Mouse (Mus musculus) kidney, postnatal 0 days (tissue): ENCODE results near the gene Pigq. TPM values are rescaled to one million over a fixed set of nuclear protein-coding genes. Genes with fewer than 3 reads are reported as not detected.

Experiments used
- ATAC-seq: fragments of 200-750 bp; cut with Nextera tagmentation; replicated peaks from 2 replicates; pipeline ENCODE4 v1.8.0; 2017; ENCODE audit warnings: low read depth, moderate number of reproducible peaks, moderate TSS enrichment, moderate library complexity; ENCODE audit not compliant: low FRiP score
- DNase-seq: peaks from one replicate; pipeline ENCODE4 v3.0.0-alpha.2; 2016; ENCODE audit warnings: low spot score
- H3K27ac ChIP-seq: fragments of 300-500 bp; sonication (generic); 2 replicates; pipeline ENCODE4 v1.5.1; 2014; ENCODE audit warnings: mild to moderate bottlenecking
- H3K27me3 ChIP-seq: fragments of 300-500 bp; sonication (generic); 2 replicates; pipeline ENCODE4 v1.6.1; 2014; ENCODE audit warnings: low read length, mixed read lengths; ENCODE audit not compliant: insufficient read depth
- H3K36me3 ChIP-seq: fragments of 300-500 bp; sonication (generic); 2 replicates; pipeline ENCODE4 v1.6.1; 2014; ENCODE audit warnings: low read length, mixed read lengths; ENCODE audit not compliant: insufficient read depth
- H3K4me1 ChIP-seq: fragments of 300-500 bp; sonication (generic); replicated peaks from 2 replicates; pipeline ENCODE4 v1.6.1; 2014; ENCODE audit warnings: antibody characterized with exemption, low read length, mixed read lengths; ENCODE audit not compliant: insufficient read depth
- H3K4me2 ChIP-seq: fragments of 300-500 bp; sonication (generic); 2 replicates; pipeline ENCODE4 v1.6.1; 2014; ENCODE audit warnings: mild to moderate bottlenecking, low read length, moderate library complexity, mixed read lengths
- H3K4me3 ChIP-seq: fragments of 300-500 bp; sonication (generic); replicated peaks from 2 replicates; pipeline ENCODE4 v1.5.1; 2014; ENCODE audit warnings: low read depth, low read length
- H3K9ac ChIP-seq: fragments of 300-500 bp; sonication (generic); 2 replicates; pipeline ENCODE4 v1.6.1; 2014; ENCODE audit warnings: low read depth, low read length
- H3K9me3 ChIP-seq: fragments of 300-500 bp; sonication (generic); replicated peaks from 2 replicates; pipeline ENCODE4 v1.6.1; 2016; ENCODE audit warnings: low read length, inconsistent platforms, mixed read lengths
- CTCF ChIP-seq: IDR thresholded peaks from 2 replicates; pipeline ENCODE4 v1.5.1; 2016; ENCODE audit warnings: antibody characterized with exemption, low read depth, mild to moderate bottlenecking, moderate library complexity
- WGBS: fragments of 180-500 bp; shearing (Covaris S2); extraction: QIAGEN DNeasy Blood & Tissue Kit; methylation state at CpG from one replicate; pipeline ENCODE4 v1.1.7; 2014; 5-methylcytosine and 5-hydroxymethylcytosine counted together
- polyA plus RNA-seq: library from polyadenylated mRNA; unstranded; fragments of >200 nt; fragmentation: Nextera tagmentation; extraction: Ambion mirVana; gene quantifications from 2 replicates; pipeline ENCODE4 v1.2.1, GENCODE M21; 2015

Gene Pigq
- polyA plus RNA-seq, 1 experiment from 2014 or later = 70.2 TPM

- no peaks in the 10 kb centered on the region for H3K9me3 ChIP-seq
- H3K9ac ChIP-seq = peak overlapping the region; percentile 92
- peaks cover 17% of the 10 kb centered on the region; the same call in 1 of the 2 replicates for H3K4me1 ChIP-seq
- peak overlapping the region; percentile 85 for H3K27ac ChIP-seq
- no peak for TF ChIP-seq CTCF
- peak overlapping the region; percentile 89 for H3K4me3 ChIP-seq
- peak overlapping the region; percentile 94 for H3K4me2 ChIP-seq
- WGBS = 8% methylated on average over 17 of the region's 17 CpGs
- DNase-seq (peak; percentile 11), ATAC-seq (no peak; the same call in 1 of the 2 replicates)
- H3K27me3 ChIP-seq = no peaks in the 10 kb centered on the region
- peaks cover 3% of the 10 kb centered on the region; the same call in 1 of the 2 replicates for H3K36me3 ChIP-seq
These were observed 40.0 kb upstream of the Pigq start for GRCm38 (mm10) chr17:25984556-25985305.

DNA sequence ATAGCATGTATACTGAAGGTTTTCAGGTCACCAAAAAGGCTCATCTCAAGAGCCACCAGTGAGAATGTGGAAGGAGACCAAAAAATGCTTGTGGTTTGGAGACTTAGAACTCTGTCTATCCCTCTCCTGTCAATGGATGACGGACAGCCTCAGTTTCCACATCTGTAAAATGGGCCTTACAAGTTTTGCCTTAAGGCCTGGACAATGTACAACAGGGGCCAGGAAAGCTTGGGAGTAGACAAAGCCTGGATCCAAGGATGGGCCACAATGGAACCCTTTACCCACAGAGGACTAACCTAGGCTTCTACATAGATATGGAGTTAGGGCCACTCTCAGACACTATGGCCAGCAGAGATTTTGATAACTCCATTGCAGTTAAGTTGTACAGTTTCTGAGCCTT is 39.3 kb upstream of the Pigq start:
- Histone ChIP-seq H3K9me3 (no peaks in the 10 kb centered on the region), H3K4me3 (0 out of 2 replicates have a peak overlapping the region, but pooled peaks have one; percentile 89), H3K9ac (no peak overlapping the region), H3K27me3 (no peaks in the 10 kb centered on the region), H3K4me1 (peaks cover 17% of the 10 kb centered on the region; the same call in 1 of the 2 replicates), H3K4me2 (peak overlapping the region; percentile 94; the same call in 1 of the 2 replicates), H3K36me3 (0 out of 2 replicates have a peak, but pooled peaks cover 2% of the 10 kb centered on the region), H3K27ac (no peak overlapping the region)
- ATAC-seq (no peak), DNase-seq (no peak)
- TF ChIP-seq CTCF = no peak
- WGBS = 96% methylated on average over 1 of the region's 1 CpGs

DNA sequence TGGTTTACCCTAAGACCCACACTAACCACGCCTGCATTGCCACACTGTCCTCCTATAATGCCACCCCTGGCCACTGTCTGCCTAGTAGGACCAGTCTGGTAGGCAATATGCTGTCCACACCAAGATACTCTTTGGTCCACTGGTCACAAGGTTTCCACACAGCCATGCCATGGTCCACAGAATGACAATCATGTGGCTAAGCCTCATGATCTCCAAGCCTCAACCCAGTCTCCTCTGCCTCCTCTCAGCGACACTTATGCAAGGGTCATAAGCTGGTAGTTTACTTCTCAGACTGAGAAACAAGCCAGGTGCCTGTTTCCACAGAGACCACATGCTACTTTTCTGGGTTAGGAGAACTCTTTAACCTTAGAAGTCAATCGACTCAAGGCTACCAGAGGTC is 38.2 kb upstream of the Pigq start:
- WGBS = 70% methylated on average over 3 of the region's 3 CpGs
- Histone ChIP-seq H3K27me3 (no peaks in the 10 kb centered on the region), H3K9me3 (no peaks in the 10 kb centered on the region), H3K27ac (no peak overlapping the region), H3K4me2 (no peak overlapping the region), H3K9ac (no peak overlapping the region), H3K4me1 (peaks cover 17% of the 10 kb centered on the region; the same call in 1 of the 2 replicates), H3K4me3 (no peak overlapping the region), H3K36me3 (0 out of 2 replicates have a peak, but pooled peaks cover 3% of the 10 kb centered on the region)
- no peak for TF ChIP-seq CTCF
- ATAC-seq (no peak), DNase-seq (no peak)

DNA sequence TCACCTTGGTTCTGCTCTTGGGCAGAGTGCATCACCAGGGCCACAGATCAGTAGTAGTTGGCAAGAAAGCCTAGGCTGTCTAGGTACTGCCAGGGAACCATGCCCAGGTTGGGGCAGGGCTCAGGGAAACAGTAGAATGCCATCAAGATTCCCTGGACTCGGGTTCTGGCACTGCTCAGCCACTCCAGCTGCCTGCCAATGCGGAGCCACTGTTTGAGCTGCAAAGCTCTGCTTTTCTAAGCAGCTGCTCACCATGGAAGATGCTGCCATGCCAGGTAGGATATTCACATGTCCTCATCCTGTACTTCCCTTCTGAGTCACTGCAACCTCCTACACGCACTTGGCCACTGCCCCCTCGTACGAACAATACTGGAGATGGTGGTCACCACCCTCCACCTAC is 36.1 kb upstream of the Pigq start:
- 63% methylated on average over 5 of the region's 5 CpGs for WGBS
- H3K4me3 ChIP-seq = no peak overlapping the region
- no peak overlapping the region for H3K9ac ChIP-seq
- DNase-seq = no peak
- TF ChIP-seq CTCF = no peak
- no peak overlapping the region for H3K4me2 ChIP-seq
- 0 out of 2 replicates have a peak, but pooled peaks cover 5% of the 10 kb centered on the region for H3K36me3 ChIP-seq
- no peaks in the 10 kb centered on the region for H3K27me3 ChIP-seq
- H3K9me3 ChIP-seq = no peaks in the 10 kb centered on the region
- H3K27ac ChIP-seq = 0 out of 2 replicates have a peak overlapping the region, but pooled peaks have one; percentile 5
- peaks cover 17% of the 10 kb centered on the region; the same call in 1 of the 2 replicates for H3K4me1 ChIP-seq
- ATAC-seq = no peak

DNA sequence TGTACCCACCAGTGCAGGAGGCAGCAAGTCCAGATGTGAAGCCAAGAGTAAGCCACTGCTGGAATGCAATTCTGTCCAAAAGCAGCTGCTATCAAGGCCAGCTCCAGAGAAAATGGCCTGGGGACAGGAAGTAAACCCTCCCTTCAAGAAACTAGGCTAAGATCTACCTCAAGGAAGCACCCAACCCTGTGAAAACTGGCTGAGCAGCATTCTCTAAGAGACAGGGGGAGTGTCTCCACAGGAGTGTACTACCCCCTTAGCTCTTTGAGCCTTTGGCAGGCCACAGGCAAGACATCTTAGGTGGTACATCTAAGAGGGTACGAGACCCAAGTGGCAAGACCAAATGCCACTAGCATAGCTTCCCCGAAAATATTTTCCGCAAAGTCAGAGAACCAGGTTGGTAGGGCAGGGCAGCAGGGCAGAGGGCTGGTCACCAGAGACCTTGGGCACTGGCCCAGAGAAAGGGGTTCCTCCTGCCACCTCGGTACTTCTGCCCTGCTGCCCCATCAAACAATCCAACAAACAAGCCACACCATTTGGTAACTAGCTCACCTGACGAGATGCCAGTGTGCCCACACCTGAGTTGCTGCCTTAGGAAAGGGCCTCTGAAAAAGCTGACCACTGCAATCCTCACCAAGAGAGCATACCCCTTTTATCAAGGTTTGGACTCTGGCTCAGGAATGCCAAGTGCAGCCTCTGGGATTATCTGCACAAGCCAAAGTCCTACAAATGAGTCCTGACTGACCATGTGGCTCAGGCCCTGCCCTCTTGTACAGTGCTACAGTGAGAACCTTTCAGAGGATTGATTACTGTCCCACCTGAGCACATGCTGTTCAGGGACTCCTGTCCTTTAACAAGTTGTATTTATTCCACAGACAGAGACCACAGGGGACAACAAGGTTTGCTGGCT is 35.3 kb upstream of the Pigq start:
- 79% methylated on average over 5 of the region's 5 CpGs for WGBS
- Histone ChIP-seq H3K4me2 (no peak overlapping the region), H3K9me3 (no peaks in the 10 kb centered on the region), H3K27ac (peak overlapping the region; percentile 19; the same call in 1 of the 2 replicates), H3K4me1 (peaks cover 17% of the 10 kb centered on the region; the same call in 1 of the 2 replicates), H3K27me3 (no peaks in the 10 kb centered on the region), H3K9ac (no peak overlapping the region), H3K36me3 (0 out of 2 replicates have a peak, but pooled peaks cover 5% of the 10 kb centered on the region), H3K4me3 (no peak overlapping the region)
- ATAC-seq (0 out of 2 replicates have a peak, but pooled peaks have one; percentile 33), DNase-seq (peak; percentile 7)
- no peak for TF ChIP-seq CTCF
